Mouse (Mus musculus) gastrocnemius, postnatal 25 days (tissue): Measurements from ENCODE around the gene Fxr2. TPM values are rescaled to one million over a fixed set of nuclear protein-coding genes. Genes with fewer than 3 reads are reported as not detected.
"Not testable (repeated sequence)": the region's sequence is repeated elsewhere in the genome, so short reads cannot be mapped to it uniquely, and the experiment has no call there.

Source experiments
- DNase-seq: peaks from one replicate; pipeline ENCODE4 v3.0.0; 2022
- total RNA-seq, 2 experiments: library from RNA; stranded (reverse); gene quantifications; 1 replicate in 1 of 2; 2 replicates in 1 of 2; pipeline ENCODE4 v1.2.3; 2021

The Fxr2 gene
- total RNA-seq, 2 experiments from 2014 or later, result 76.0 to 77.1 TPM

DNA sequence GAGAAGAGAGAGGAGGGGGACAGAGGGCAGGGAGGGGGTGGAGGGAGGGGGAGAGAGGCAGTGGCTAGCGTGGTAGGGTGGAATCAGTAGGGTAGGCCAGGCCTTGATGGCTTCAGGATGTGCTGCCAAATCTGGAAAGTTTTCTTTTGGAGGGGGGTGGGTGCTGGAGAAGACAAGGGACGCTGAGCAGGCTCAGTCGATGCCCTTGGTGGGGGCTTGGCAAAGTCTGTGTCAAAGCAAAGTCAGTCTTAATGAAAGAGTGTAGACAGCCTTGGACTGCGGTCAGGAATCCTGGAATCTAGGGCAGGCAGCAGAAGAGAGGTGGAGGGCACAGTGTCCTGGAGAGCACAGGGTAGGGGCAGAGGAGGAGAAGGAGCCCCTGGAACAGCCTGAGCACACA lies 21.9 kb upstream of the Fxr2 start:
- no peak for DNase-seq

DNA sequence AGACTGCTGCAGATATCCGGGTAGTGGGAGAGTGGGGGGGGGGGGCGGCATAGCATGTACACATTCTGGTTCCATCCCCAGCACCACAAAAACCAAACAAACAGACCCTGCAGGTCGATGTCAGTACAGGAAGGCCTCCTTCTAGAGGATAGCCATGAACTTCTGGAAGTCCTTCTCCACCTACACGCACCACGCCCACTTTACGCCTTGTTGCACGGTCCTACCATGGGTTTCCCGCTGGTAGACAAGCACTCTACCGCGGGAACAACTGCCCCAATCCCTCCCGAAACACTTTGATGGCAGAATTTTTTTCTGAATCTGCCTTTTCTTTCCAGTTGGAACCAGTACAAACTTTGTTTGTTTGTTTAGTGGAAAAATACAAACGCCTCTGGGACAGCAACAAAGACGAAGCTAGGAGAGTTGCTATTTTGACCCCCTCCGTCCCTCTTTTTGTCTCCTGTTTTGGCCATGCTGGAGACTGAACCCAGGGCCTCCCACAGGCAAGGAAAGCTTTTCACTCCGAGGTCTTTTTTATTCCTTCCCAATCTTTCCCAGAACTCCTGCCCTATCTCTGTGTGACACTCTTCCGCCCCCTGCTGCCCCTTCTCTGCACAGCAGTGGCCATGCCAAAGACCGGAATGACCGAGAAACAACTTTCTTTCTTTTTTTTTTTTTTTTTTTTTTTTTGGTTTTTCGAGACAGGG lies 19.1 kb upstream of the Fxr2 start:
- peak; percentile 68 for DNase-seq

- DNase-seq, result not testable (repeated sequence)
Observed at GRCm38 (mm10) chr11:69614257-69614588, 18.6 kb upstream of the Fxr2 start.

- no peak for DNase-seq
Observed at GRCm38 (mm10) chr11:69616781-69617180, 16.0 kb upstream of the Fxr2 start.

- no peak for DNase-seq
Observed at GRCm38 (mm10) chr11:69617805-69618204, 15.0 kb upstream of the Fxr2 start, which contains the start of gene Shbg. TSS of gene Shbg (minus strand) at chr11:69617905.

- no peak for DNase-seq
Observed at GRCm38 (mm10) chr11:69620394-69621081, 12.3 kb upstream of the Fxr2 start.

GRCm38 (mm10) chr11:69621571-69622268 lies 11.1 kb upstream of the Fxr2 start, which contains the start of gene Sat2:
TSS of gene Sat2 (plus strand) at chr11:69622024.
- DNase-seq, result peak; percentile 64

- no peak for DNase-seq
Observed at GRCm38 (mm10) chr11:69622406-69622805, 10.4 kb upstream of the Fxr2 start.

DNA sequence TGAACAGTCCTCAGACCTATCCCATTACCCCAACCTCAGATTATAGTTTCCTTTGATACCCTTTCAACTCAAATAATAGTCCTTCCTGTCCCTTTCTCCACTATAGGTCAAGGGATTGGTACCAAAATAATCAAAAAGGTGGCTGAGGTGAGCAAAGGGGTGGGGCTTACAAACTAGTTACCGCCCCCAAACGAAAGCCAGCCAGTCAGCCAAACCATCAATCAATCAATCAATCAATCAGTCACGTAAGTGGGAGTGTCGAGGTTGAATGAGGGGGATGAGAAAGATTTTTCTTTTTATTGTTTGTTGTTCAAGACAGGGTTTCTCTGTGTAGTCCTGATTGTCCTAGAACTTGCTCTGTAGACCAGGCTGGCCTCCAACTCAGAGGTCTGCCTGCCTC lies 9.8 kb upstream of the Fxr2 start:
- no peak for DNase-seq

GRCm38 (mm10) chr11:69624339-69624738 lies 8.5 kb upstream of the Fxr2 start:
- DNase-seq, result not testable (repeated sequence)

- peak; percentile 46 for DNase-seq
Observed at GRCm38 (mm10) chr11:69628286-69628685, 4.5 kb upstream of the Fxr2 start.

DNA sequence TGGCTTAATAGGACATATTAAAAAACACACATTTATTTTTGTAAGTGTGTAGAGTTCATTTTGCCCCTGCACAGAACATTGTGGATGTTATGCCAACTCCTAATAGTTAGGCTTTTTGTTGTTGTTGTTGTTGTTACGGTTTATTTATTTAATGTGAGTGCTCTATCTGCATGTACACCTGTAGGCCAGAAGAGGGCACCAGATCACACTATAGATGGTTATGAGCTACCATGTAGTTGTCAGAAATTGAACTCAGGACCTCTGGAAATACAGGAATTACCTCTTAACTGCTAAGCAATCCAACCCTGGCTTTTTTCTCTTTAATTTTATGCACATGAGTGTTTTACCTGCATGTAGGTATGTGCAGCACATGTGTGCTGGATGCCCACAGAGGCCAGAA lies 3.0 kb upstream of the Fxr2 start:
- DNase-seq, result no peak

DNA sequence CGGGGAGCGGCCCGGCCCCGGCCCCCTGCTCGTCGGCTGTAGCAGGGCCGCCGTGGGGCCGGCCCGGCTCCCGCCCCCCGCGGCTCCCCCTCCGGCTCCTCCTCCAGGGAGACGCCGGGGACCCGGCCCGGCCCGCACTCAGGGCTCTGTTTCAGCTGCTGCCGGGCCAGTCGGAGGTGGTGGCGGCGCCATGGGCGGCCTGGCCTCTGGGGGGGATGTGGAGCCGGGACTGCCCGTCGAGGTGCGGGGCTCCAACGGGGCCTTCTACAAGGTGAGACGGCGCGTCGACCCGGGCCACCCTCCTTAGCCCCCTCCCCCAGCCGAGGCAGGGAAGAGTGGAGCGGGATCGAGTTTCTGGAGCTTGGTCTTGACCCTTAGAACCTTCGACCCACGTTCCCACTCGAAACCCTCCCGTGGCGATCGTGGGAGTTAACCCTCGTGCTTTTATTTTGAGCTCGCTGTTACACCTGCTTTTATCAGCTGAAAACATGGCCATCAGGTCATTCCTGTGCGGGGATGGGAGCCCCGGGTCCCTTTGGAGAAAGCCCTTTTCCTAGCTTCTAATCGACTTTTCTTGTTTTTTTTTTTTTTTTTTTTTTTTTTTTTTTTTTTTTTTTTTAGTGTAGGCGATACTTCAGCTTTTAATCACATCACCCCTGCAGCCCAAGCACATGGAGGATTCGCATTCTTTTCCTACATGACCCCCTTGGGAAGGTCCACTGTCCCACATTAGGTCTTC lies 507 bp downstream of the Fxr2 start:
- DNase-seq, result no peak

GRCm38 (mm10) chr11:69635471-69635870 lies 2.7 kb downstream of the Fxr2 start:
- no peak for DNase-seq

DNA sequence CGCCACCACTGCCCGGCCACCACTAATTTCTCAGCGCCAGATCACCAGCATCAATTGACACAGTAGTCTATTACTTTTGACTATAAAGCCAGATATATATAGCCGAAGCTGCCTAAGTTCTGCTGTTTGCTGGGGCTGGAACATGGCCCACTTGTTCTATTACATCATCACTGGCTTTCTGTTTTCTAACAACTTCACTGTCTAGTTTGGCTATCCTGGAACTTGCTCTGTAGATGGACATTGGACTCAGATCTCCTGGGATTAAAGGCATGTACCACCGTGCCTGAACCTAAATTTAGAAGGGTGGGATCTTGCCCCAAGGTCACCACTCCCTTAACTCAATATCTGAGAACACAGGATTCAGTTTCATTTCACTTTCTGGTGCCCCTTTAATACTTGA lies 13.1 kb downstream of the Fxr2 start:
- no peak for DNase-seq

GRCm38 (mm10) chr11:69653399-69653798 lies 20.6 kb downstream of the Fxr2 start:
- no peak for DNase-seq

DNA sequence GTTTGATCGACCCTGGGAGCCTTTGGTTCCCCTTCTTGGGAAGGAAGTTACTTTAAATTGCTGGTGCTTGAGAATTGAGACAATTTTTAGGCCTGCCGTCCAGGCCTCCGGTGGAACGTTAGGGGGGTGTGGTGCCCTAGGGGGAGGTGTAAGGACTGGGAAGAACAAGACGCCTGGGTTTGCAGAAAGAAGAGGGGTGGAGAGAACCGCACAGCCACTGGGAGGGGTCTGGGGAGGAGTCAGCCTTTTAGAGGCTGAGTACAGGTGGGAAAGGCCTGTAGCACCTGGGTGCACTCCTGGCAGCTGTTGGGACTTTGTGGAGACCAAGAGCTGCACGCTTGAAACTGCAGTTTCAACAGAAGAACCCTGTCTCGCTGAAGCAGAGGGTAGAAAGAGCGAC lies 22.0 kb downstream of the Fxr2 start:
- DNase-seq, result no peak

DNA sequence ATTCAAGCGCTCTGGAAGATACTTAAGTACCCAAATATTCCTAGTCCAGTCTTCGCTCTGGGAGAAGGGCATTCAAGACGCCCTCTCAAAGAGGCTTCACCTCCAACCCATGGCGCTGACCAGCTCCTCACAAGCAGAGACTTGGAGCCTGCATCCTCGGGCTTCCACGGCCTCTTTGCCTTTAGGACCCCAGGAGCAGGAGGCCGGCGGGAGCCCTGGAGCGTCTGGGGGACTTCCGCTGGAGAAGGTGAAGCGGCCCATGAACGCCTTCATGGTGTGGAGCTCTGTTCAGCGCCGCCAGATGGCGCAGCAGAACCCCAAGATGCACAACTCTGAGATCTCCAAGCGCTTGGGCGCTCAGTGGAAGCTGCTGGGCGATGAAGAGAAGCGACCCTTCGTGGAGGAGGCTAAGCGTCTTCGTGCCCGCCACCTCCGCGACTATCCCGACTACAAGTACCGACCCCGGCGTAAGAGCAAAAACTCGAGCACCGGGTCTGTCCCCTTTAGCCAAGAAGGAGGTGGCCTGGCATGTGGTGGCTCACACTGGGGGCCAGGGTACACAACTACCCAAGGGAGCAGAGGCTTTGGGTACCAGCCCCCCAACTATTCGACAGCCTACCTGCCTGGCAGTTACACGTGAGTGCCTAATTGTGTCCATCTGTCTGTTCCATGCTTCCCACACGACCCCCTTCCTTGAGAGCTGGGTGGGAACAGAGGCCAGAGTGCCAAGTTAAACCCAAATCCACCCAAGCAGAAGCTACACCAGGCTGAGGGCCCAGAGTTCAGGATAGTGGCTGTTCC lies 22.7 kb downstream of the Fxr2 start, which contains the start of gene Sox15:
Sox15 (plus strand) TSS at position 51 of the 801 bp plus-strand sequence.
- peak; percentile 50 for DNase-seq

GRCm38 (mm10) chr11:69656065-69656455 lies 23.3 kb downstream of the Fxr2 start:
- DNase-seq, result no peak

DNA sequence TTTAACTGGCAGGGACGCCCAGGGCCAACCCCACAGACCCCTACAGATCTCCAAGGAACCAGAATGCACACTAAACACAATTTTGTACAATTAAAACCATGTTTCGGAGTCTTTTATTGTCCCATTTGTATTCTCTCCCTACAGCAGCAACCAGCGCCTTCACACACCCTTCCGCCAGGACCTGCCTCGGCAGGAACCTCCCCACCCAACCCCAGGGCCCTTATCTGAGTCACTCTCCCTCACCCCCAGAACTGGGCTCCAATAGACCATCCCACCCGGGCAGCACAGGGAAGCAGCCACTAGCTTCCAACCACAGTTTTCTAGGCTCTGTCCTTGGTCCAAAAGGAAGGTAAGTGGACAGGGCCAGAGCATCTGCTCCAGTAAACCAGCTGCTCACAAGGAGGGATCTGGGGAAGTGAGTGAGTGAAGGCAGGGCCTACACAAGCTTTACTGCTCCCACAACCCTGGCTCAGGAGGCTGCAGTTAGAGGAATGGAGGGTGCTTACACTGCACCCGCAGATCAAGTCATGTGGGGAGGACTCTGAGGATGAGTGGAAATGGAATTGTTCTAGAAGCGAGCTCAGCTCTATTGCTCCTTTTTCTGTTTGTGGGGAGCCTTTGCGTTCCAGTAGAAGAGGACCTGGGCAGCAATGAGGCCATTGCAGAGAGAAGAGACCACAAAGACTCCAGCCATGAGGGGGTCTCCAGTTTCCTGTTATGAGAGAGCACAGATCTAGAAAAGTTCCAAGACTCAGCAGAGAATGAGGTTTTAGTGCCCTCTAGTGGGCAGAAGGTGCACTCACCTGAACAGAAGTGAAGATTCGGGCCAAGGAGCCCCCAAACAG lies 24.0 kb downstream of the Fxr2 start:
- DNase-seq, result no peak

DNA sequence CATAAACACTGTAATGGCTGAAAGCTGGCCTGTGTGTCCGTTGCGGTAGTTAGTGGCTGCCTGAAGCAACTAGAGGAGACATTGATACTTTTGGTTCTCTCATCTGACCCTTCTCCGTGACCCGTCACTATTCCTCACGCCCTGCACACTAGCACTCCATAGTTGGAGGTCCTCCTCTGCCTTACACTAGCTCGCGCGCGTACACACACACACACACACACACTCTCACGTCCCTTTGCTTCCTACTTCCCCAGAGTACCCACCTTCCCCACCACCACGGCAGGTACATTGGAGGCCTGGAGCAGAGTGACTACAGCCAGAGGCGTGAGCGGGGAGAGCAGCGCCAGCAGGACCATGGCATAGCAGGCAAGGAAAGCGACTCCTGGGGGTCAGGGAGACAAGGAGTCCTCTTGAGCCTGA lies 24.7 kb downstream of the Fxr2 start:
- no peak for DNase-seq
